Mouse (Mus musculus): ENCODE measurements at regions not wholly inside any gene's neighbourhood (a gene's known extent, or its start where the extent isn't known, plus 50 kb on each side); places are given as distances from the start of the nearest gene placed in this dataset.

GRCm38 (mm10) chr11:89837995-89838394 lies 60.5 kb upstream of the Ankfn1 start:
- Histone ChIP-seq H3K4me3 (replicated peaks in 1 of 3; ENCODE audit: low read depth in 2 of 3, low read length in 2 of 3, poor library complexity in 1 of 3) (no peak overlapping the region), H3K27me3 (replicated peaks) (peaks cover 1% of the 10 kb centered on the region), H3K79me2 (replicated peaks; ENCODE audit: control insufficient read depth, extremely low read depth, insufficient read depth, poor library complexity, severe bottlenecking) (no peaks in the 10 kb centered on the region), H3K27ac (ENCODE audit: insufficient read depth, low read depth) (no peak overlapping the region), H3K4me2 (ENCODE audit: insufficient read depth, low read depth, poor library complexity, severe bottlenecking) (no peak overlapping the region), H3K36me3 (replicated peaks in 1 of 2; ENCODE audit: control insufficient read depth in 1 of 2, insufficient read depth in 1 of 2, low read length in 1 of 2) (no peaks in the 10 kb centered on the region), H3K4me1 (ENCODE audit: control insufficient read depth in 1 of 2, insufficient read depth in 2 of 2) (no peaks in the 10 kb centered on the region), H3K9ac (ENCODE audit: insufficient read depth, low read depth) (no peak overlapping the region), H3K9me3 (replicated peaks; ENCODE audit: low read length) (no peaks in the 10 kb centered on the region)
- peak; percentile 22 for DNase-seq (ENCODE audit: extremely low read depth)
- in situ Hi-C loops (cut with MboI; ENCODE audit: low pct_ligation_motif_present, low pct_unique_long_range_greater_than_20kb, low sequenced_read_pairs): no loop called here
- dilution Hi-C loops (cut with MboI; ENCODE audit: extremely low pct_ligation_motif_present, extremely low pct_unique_long_range_greater_than_20kb, low sequenced_read_pairs): no loop called here
- peak; percentile 43 for TF ChIP-seq SMC3 (IDR thresholded peaks at IDR 0.05; ENCODE audit: low read depth, low read length)
- TF ChIP-seq CTCF (conservative IDR thresholded peaks at IDR 0.05 in 1 of 2, IDR thresholded peaks at IDR 0.05 in 1 of 2; ENCODE audit: low read depth in 2 of 2, low read length in 2 of 2): peak; percentile 48 to 71
- TF ChIP-seq EP300 (IDR thresholded peaks at IDR 0.05; ENCODE audit: low read length): no peak
- no peak for TF ChIP-seq ELF1 (IDR thresholded peaks at IDR 0.05; ENCODE audit: low read depth, low read length)
- peak; percentile 53 for TF ChIP-seq RAD21 (IDR thresholded peaks at IDR 0.05; ENCODE audit: low read depth, low read length)

- Histone ChIP-seq H3K4me3 (replicated peaks in 1 of 3; ENCODE audit: low read depth in 2 of 3, low read length in 2 of 3, poor library complexity in 1 of 3) (no peak overlapping the region), H3K79me2 (replicated peaks; ENCODE audit: control insufficient read depth, extremely low read depth, insufficient read depth, poor library complexity, severe bottlenecking) (no peaks in the 10 kb centered on the region), H3K27me3 (replicated peaks) (peaks cover 1% of the 10 kb centered on the region), H3K36me3 (replicated peaks in 1 of 2; ENCODE audit: control insufficient read depth in 1 of 2, insufficient read depth in 1 of 2, low read length in 1 of 2) (no peaks in the 10 kb centered on the region), H3K27ac (ENCODE audit: insufficient read depth, low read depth) (no peak overlapping the region), H3K9ac (ENCODE audit: insufficient read depth, low read depth) (no peak overlapping the region), H3K4me2 (ENCODE audit: insufficient read depth, low read depth, poor library complexity, severe bottlenecking) (no peak overlapping the region), H3K4me1 (ENCODE audit: control insufficient read depth in 1 of 2, insufficient read depth in 2 of 2) (no peaks in the 10 kb centered on the region), H3K9me3 (replicated peaks; ENCODE audit: low read length) (no peaks in the 10 kb centered on the region)
- dilution Hi-C loops (cut with MboI; ENCODE audit: extremely low pct_ligation_motif_present, extremely low pct_unique_long_range_greater_than_20kb, low sequenced_read_pairs) (no loop called here), in situ Hi-C loops (cut with MboI; ENCODE audit: low pct_ligation_motif_present, low pct_unique_long_range_greater_than_20kb, low sequenced_read_pairs) (no loop called here)
- TF ChIP-seq MYC (IDR thresholded peaks at IDR 0.05; ENCODE audit: low read depth, low read length) (no peak), ZC3H11A (IDR thresholded peaks at IDR 0.05; ENCODE audit: low read depth, low read length) (no peak), JUN (IDR thresholded peaks at IDR 0.05; ENCODE audit: insufficient read depth, low read depth, low read length) (no peak), USF2 (conservative IDR thresholded peaks at IDR 0.05; ENCODE audit: low read depth, low read length) (no peak), EP300 (IDR thresholded peaks at IDR 0.05; ENCODE audit: low read length) (no peak), KAT2A (IDR thresholded peaks at IDR 0.05; ENCODE audit: insufficient replicate concordance, low read length) (no peak), TCF12 (IDR thresholded peaks at IDR 0.05; ENCODE audit: low read depth, low read length) (no peak), TBP (conservative IDR thresholded peaks at IDR 0.05; ENCODE audit: low read depth, low read length) (no peak), NELFE (IDR thresholded peaks at IDR 0.05; ENCODE audit: low read depth, low read length) (no peak), ELF1 (IDR thresholded peaks at IDR 0.05; ENCODE audit: low read depth, low read length) (no peak), POLR2A (IDR thresholded peaks at IDR 0.05; ENCODE audit: low read depth, low read length) (no peak), MAZ (IDR thresholded peaks at IDR 0.05; ENCODE audit: low read depth, low read length) (no peak), ZMIZ1 (IDR thresholded peaks at IDR 0.05; ENCODE audit: low read depth, low read length) (no peak), IRF4 (IDR thresholded peaks at IDR 0.05; ENCODE audit: low read depth, low read length) (no peak), UBTF (IDR thresholded peaks at IDR 0.05; ENCODE audit: low read depth, low read length) (no peak), MAX (IDR thresholded peaks at IDR 0.05; ENCODE audit: low read length) (no peak), HCFC1 (IDR thresholded peaks at IDR 0.05; ENCODE audit: low read depth, low read length) (no peak), MAFK (IDR thresholded peaks at IDR 0.05; ENCODE audit: insufficient replicate concordance, low read length) (no peak), ETS1 (conservative IDR thresholded peaks at IDR 0.05; ENCODE audit: low read depth, low read length) (no peak)
- no peak for DNase-seq (ENCODE audit: extremely low read depth)
These were observed 59.4 kb upstream of the Ankfn1 start for GRCm38 (mm10) chr11:89836897-89837296.

Measured in CH12.LX (cell line).